Mouse (Mus musculus) small intestine, adult 2 months (tissue): ENCODE data around the gene Rho. TPM values are rescaled to one million over a fixed set of nuclear protein-coding genes. Genes with fewer than 3 reads are reported as not detected.

Source experiments
- H3K27ac ChIP-seq: fragments of 200-500 bp; 2 replicates; pipeline ENCODE4 v1.5.1; 2012; ENCODE audit warnings: low read depth, low read length, control low read depth, inconsistent platforms; ENCODE audit not compliant: insufficient read depth
- H3K27me3 ChIP-seq: fragments of 200-500 bp; 2 replicates; pipeline ENCODE4 v1.6.1; 2012; ENCODE audit warnings: mild to moderate bottlenecking, moderate library complexity, low read length, inconsistent platforms; ENCODE audit not compliant: control insufficient read depth, insufficient read depth
- H3K36me3 ChIP-seq: fragments of 200-500 bp; 2 replicates; pipeline ENCODE4 v1.6.1; 2012; ENCODE audit warnings: mild to moderate bottlenecking, low read length, control low read depth, inconsistent platforms; ENCODE audit not compliant: control insufficient read depth, insufficient read depth
- H3K4me1 ChIP-seq: fragments of 200-500 bp; 2 replicates; pipeline ENCODE4 v1.6.1; 2012; ENCODE audit warnings: low read length, inconsistent platforms, mixed read lengths; ENCODE audit not compliant: control insufficient read depth, insufficient read depth, insufficient read length
- H3K4me3 ChIP-seq: fragments of 200-500 bp; 2 replicates; pipeline ENCODE4 v1.5.1; 2012; ENCODE audit warnings: low read depth, mild to moderate bottlenecking, control low read depth, inconsistent platforms, low read length, moderate library complexity
- CTCF ChIP-seq: fragments of 200-500 bp; IDR thresholded peaks from 2 replicates; pipeline ENCODE4 v1.5.1; 2012; ENCODE audit warnings: low read depth, mild to moderate bottlenecking, control low read depth, inconsistent platforms, low read length, moderate library complexity, mixed read lengths; ENCODE audit not compliant: insufficient replicate concordance, insufficient read length; ENCODE audit errors: extremely low read depth
- POLR2A ChIP-seq: fragments of 200-500 bp; IDR thresholded peaks from 2 replicates; pipeline ENCODE4 v1.6.1; 2012; ENCODE audit warnings: low read depth, mild to moderate bottlenecking, control low read depth, inconsistent platforms, low read length, moderate library complexity
- WGBS: fragments of 180-500 bp; shearing (Covaris S2); methylation state at CpG from one replicate; pipeline ENCODE4 v1.1.7; 2018; 5-methylcytosine and 5-hydroxymethylcytosine counted together
- polyA plus RNA-seq: library from polyadenylated mRNA; depleted of rRNA; stranded (reverse); fragments of >200 nt; gene quantifications from 2 replicates; pipeline ENCODE4 v1.2.3, GENCODE M21; 2012

Rho gene
- polyA plus RNA-seq, 1 experiment, result 0.35 TPM

DNA sequence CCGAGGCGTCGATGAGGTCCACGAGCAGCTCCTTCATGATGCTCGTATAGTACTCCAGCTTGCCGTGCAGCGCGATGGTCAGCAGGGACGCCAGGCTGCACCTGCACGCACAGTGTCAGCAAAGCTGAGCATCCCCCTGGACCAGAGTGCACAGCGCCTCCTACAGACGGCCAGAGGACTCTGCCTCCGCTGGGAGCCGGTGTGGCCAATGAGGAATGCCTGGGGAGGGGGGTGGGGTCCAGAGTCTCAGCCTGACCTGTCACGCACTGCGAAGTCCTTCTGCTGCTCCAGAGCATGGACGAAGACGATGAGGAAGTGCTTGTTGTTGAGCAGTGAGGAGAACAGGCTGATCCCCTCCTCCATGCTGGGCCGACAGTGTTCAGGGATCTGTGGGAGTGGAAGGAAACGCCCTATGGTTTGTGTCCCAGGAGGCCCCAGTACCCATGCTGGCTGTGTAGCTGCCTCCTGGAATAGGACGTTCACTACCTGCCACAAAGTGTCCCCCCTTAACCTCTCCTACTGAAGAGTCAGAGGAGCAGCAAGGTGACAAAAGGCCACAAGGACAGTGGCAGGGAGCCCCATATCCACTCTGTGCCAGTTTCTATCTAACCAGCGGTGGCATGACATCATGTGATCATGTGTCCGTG is 31.0 kb downstream of the Rho start:
- H3K27me3 ChIP-seq, result no peaks in the 10 kb centered on the region
- no peak overlapping the region for H3K27ac ChIP-seq
- 44% methylated on average over 23 of the region's 23 CpGs for WGBS
- H3K4me3 ChIP-seq, result no peak overlapping the region
- H3K4me1 ChIP-seq, result peaks cover 13% of the 10 kb centered on the region
- no peaks in the 10 kb centered on the region; the same call in 1 of the 2 replicates for H3K36me3 ChIP-seq
- TF ChIP-seq CTCF (0 out of 2 replicates have a peak, but pooled peaks have one; percentile 18), POLR2A (no peak)

DNA sequence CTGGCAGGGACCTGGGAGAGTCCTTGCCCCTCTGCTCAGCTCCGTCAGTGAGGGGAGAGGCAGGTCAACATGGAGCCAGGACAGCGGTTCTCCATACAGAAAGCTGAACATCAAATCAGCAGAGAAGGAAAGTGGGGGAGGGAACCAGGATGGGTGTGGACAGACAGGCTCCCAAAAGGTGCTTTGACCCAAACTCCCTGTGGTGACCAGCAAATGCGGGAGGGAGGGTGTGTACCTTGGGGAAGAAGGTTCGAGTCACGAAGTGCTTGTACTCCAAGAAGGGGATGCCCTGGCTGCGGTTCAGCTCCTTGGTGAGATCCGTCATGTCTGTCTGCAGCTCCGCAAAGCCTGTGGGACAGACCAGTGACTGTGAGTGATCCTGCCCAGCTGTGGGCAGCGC is 32.1 kb downstream of the Rho start:
- Histone ChIP-seq H3K4me1 (peaks cover 16% of the 10 kb centered on the region), H3K4me3 (no peak overlapping the region), H3K27ac (no peak overlapping the region), H3K36me3 (no peaks in the 10 kb centered on the region; the same call in 1 of the 2 replicates), H3K27me3 (no peaks in the 10 kb centered on the region)
- TF ChIP-seq POLR2A (no peak), CTCF (no peak)
- WGBS, result 81% methylated on average over 9 of the region's 9 CpGs

DNA sequence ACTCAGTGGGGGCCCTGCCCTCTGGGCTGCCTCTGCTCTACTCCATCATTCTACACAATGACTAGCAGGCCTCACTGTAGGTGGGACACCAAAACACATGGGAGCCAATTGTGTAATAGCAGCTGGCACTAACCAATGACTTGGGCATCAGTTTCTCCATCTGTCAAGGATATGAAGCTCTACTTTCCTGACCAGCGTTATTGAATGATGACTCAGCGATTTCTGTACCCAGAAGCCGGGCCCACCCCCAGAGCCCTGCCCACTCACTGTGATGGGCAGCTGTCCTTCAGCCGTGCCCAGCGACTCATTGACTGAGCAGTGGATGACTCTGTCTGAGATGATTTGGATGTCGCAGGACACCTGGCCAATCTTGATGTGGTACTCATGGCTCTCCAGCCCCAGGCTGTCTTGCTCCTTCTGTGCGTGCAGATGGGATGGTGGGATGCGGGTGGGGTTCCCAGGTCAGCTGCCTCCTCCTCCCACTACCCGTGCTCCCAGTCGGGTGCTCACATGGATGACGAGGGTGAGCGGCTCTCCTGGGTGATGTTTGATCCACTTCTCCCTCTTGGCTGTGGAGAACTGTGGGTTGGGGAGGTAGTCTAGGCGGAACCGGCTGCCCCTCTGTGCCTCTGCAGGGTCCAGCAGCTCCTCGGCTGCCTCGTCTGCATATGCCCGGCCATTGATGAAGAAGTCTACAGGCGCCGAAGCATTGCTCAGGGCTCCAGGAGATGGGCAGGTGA is 34.8 kb downstream of the Rho start:
- Histone ChIP-seq H3K27me3 (no peaks in the 10 kb centered on the region), H3K4me1 (peaks cover 15% of the 10 kb centered on the region), H3K36me3 (no peaks in the 10 kb centered on the region; the same call in 1 of the 2 replicates), H3K4me3 (no peak overlapping the region), H3K27ac (no peak overlapping the region)
- 89% methylated on average over 19 of the region's 19 CpGs for WGBS
- no peak for TF ChIP-seq CTCF
- TF ChIP-seq POLR2A, result no peak; the same call in 1 of the 2 replicates

DNA sequence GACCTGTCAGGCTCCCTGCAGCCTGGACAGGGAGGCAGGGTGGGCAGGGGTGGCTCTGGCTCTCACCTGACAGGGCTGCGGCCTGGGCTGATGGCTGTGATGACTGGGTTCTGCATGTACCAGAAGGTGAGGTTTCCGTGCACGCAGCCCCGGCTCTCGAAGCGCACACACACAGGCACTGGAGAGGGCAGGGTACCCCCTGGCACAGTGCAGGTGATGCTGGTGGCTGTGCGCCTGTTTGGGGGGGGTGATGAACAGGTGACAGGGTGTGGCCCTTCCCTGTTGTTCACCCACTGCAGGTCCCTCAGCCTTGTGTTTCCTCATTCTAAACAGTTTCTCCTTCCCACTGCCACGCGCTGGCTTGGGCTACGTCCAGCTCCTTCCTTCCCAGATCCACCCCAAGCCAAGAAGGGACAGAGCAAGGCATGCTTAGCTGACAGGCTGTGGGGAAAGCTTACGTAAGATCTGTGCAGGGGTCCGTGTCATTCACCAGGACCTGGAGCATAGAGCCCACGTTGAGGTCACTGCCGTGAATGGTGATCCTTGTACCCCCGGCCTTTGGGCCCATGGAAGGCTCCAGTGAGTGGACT is 35.8 kb downstream of the Rho start:
- no peak overlapping the region for H3K27ac ChIP-seq
- H3K4me1 ChIP-seq, result peaks cover 18% of the 10 kb centered on the region
- WGBS, result 61% methylated on average over 15 of the region's 15 CpGs
- H3K36me3 ChIP-seq, result no peaks in the 10 kb centered on the region; the same call in 1 of the 2 replicates
- no peaks in the 10 kb centered on the region for H3K27me3 ChIP-seq
- TF ChIP-seq CTCF, result no peak
- no peak overlapping the region for H3K4me3 ChIP-seq

DNA sequence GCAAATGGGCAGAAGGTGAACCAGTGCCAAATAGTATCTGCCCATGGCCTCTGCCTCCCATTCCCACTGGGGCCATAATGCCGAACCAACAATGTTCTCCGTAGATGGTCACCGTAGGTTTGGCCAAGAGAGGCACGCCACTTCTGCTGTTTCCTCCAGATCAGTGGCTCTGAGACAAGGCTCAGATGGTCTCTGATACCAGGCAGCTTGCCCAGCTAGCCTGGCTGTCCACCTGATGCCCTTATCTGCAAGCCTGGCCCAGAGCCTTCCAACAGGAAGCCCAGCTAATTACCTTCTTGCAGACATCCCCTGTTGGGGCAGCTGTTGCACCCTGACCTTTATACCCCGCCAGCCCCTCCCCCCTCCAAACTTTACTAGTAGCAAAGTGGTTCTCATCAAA is 36.5 kb downstream of the Rho start:
- WGBS, result 12% methylated on average over 5 of the region's 5 CpGs
- H3K27ac ChIP-seq, result no peak overlapping the region
- no peaks in the 10 kb centered on the region for H3K27me3 ChIP-seq
- peaks cover 17% of the 10 kb centered on the region for H3K4me1 ChIP-seq
- TF ChIP-seq POLR2A (no peak), CTCF (no peak)
- H3K36me3 ChIP-seq, result no peaks in the 10 kb centered on the region
- no peak overlapping the region for H3K4me3 ChIP-seq

DNA sequence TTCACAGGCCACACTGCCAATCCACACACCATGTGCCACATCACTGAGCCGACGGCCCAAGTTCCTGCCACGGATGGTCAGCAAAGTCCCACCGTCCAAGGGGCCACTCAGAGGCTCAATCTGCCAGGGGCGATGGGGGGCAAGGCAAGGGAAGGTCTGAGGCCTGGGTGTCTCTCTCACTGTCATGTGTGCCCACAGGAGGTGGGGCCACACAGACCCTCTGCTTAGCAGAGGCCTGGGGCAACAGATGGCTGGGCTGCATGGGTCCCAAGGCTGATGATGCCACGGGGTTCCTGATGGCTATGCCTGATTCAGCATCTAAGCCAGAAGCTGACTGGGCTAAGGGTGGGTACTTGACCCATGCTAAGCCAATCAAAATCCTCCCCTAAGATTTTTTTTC is 37.2 kb downstream of the Rho start:
- peaks cover 17% of the 10 kb centered on the region for H3K4me1 ChIP-seq
- no peaks in the 10 kb centered on the region for H3K27me3 ChIP-seq
- no peak overlapping the region for H3K27ac ChIP-seq
- no peaks in the 10 kb centered on the region for H3K36me3 ChIP-seq
- 79% methylated on average over 6 of the region's 6 CpGs for WGBS
- H3K4me3 ChIP-seq, result no peak overlapping the region
- TF ChIP-seq CTCF (no peak), POLR2A (no peak)

DNA sequence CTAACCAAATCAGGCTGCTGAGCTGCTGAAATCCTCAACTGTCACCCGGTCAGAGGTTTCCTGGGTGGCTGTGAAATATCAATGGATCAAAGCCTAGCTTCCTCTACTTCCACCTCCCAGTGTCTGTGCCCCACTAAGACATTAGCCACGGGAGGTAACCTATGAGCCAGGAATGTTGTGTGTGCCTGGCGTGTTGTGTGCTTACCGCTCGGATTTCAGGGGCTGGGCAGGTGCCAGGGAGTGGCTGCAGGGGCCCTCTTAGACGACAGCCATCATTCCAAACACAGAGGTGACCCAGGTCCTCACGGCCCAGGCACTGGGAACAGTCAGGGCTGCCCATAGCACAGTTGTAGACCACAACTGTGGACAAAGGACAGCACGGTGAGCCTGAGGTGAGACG is 37.6 kb downstream of the Rho start:
- WGBS, result 73% methylated on average over 9 of the region's 9 CpGs
- Histone ChIP-seq H3K27ac (no peak overlapping the region), H3K36me3 (no peaks in the 10 kb centered on the region), H3K4me3 (no peak overlapping the region), H3K27me3 (no peaks in the 10 kb centered on the region), H3K4me1 (peaks cover 17% of the 10 kb centered on the region)
- no peak for TF ChIP-seq POLR2A
- no peak for TF ChIP-seq CTCF
